Mouse (Mus musculus): ENCODE data around the gene Cyp2d10.
"Not testable (repeated sequence)": the region's sequence is repeated elsewhere in the genome, so short reads cannot be mapped to it uniquely, and the experiment has no call there.

The Cyp2d10 gene

GRCm38 (mm10) chr15:82401516-82401915, 5.5 kb downstream of the Cyp2d10 start:
- DNase-seq (ENCODE audit: low spot score in 2 of 2) = no peak

- not testable (repeated sequence) for DNase-seq (ENCODE audit: low spot score in 2 of 2)
Observed at GRCm38 (mm10) chr15:82395955-82396354, 11.0 kb downstream of the Cyp2d10 start.

DNA sequence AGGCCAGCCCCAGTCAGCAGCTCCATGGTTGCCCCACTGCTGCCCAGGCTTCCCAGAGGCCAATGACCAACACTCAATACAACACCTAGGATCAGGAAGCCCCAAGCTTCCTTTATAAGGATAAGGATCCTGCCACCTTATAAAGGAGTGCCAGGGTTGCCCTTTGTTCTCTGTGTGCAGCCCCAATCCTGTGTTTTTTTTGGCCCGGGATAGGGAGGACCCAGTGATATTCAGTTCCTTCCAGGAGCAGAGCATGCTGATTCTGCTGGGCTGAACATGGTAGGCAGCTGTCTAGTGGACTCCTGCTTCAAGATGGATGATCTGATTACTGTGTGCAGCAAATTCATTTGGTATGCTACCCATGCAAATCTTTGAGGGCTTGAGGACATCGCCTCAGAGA, 13.1 kb downstream of the Cyp2d10 start, which contains the start of gene Cyp2d11:
Gene Cyp2d11 (minus strand): TSS at position 101 of the 400 bp plus-strand sequence.
- DNase-seq (ENCODE audit: low spot score in 2 of 2) = not testable (repeated sequence)

- DNase-seq (ENCODE audit: low spot score in 2 of 2) = not testable (repeated sequence)
Observed at GRCm38 (mm10) chr15:82389916-82390315, 17.1 kb downstream of the Cyp2d10 start.

- no peak for DNase-seq (ENCODE audit: low spot score in 2 of 2)
Observed at GRCm38 (mm10) chr15:82385729-82386128, 21.3 kb downstream of the Cyp2d10 start.

GRCm38 (mm10) chr15:82382441-82382840, 24.6 kb downstream of the Cyp2d10 start:
- no peak for DNase-seq (ENCODE audit: low spot score in 2 of 2)

GRCm38 (mm10) chr15:82380714-82381062, 26.3 kb downstream of the Cyp2d10 start:
- DNase-seq (ENCODE audit: low spot score in 2 of 2) = no peak

DNA sequence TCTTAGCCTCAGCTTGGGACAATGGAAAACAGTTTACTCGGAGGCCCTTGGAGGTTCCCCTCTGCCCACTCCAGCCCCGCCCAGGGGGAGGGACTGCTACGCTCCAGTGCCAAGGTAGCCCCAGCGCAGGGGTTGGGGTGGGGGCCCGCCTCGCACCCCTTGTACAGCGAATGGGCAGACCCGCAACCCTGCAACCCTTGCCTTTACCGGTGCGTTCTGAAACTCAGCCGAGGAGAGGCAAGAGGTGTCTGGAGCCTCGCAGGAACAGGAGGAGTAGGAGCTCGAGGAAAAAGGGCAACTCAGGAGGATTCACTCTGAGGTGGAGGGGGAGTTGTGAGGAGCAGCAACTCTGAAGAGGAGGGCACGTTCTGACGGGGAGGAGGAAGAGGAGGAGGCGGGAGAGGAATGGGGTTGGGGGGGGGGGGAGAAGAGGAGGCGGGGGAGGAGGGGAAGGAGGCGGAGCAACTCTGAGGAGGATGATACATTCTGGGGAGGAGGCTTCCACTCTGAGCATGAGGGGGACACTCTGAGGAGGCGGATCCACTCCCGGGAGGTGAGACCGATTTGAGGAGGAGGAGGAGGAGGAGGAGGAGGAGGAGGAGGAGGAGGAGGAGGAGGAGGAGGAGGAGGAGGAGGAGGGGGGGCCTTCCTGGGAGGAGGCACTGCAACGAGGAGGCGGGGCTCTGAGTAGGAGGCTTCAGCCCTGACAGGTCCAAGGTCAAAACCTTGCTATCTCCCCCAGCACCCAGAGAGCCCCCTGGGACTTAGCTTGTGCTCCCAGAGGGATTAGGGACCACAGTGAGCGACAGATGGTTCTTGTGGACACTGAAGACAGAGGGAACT, 26.9 kb downstream of the Cyp2d10 start, which contains the start of gene Cyp2d22:
Gene Cyp2d22 (minus strand): TSS at position 390 of the 843 bp plus-strand sequence.
- no peak for DNase-seq (ENCODE audit: low spot score in 2 of 2)

DNA sequence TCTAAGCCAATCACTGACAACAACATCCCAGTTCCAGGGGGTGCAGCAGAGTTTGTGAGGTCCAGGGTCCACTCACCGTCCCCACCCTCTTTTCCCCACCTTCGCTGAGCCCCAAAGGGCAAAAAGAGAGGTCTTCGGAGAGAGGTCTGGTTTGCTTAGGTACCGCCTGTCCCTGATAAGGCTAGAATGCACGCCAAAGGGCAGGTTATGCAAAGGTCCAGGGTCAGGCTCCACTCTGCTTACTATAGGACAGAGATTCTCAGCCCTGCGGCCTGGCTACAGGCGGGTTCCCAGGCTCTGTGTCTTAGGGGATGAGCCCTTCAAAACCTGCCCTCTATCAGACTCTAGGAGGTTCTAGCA, 27.5 kb downstream of the Cyp2d10 start:
- no peak for DNase-seq (ENCODE audit: low spot score in 2 of 2)

- no peak for DNase-seq (ENCODE audit: low spot score in 2 of 2)
Observed at GRCm38 (mm10) chr15:82378261-82379180, 28.5 kb downstream of the Cyp2d10 start.

DNA sequence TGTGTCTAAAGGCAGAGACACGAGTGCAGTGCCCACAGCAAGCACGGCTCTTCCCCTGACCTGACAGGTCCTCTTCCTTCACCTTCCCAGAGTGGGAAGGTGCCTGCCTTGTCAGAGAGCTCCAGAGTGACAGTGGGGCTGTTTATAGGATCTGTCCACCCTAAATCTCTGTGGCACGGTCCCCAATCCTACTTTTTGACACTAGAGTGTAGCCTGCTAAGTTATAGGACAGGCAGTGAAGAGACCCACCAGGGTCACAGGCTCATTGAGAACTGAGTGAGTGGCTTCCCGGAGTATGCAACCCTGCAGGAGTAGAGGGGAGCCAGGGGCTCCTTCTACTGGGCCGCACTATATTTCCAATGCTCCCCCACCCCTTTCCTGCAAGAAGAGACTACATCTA, 29.3 kb downstream of the Cyp2d10 start:
- no peak for DNase-seq (ENCODE audit: low spot score in 2 of 2)

GRCm38 (mm10) chr15:82376393-82377138, 30.4 kb downstream of the Cyp2d10 start:
- DNase-seq (ENCODE audit: low spot score in 2 of 2) = no peak

GRCm38 (mm10) chr15:82375855-82376254, 31.1 kb downstream of the Cyp2d10 start:
- no peak for DNase-seq (ENCODE audit: low spot score in 2 of 2)

GRCm38 (mm10) chr15:82374437-82374836, 32.6 kb downstream of the Cyp2d10 start:
- no peak for DNase-seq (ENCODE audit: low spot score in 2 of 2)

- DNase-seq (ENCODE audit: low spot score in 2 of 2) = no peak
Observed at GRCm38 (mm10) chr15:82372991-82373390, 34.0 kb downstream of the Cyp2d10 start.

DNA sequence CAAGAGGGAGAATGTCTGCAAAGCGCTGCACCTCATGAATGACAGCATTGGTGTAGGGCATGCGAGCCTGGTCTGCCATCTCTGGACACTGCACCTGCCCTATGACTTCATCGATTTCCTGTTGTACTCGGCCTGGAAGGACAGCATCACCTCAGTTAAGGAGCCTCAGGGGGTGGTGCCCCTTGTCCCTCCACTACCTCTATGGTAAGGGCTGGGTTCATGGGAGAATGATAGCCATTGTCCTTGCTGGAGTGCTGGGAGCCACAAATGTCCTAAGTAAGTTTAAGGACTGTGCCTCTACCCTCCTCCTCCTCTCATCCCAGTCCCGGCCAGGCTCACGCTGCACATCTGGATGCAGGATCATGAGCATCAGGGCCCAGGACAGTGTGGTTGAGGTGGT, 34.5 kb downstream of the Cyp2d10 start:
- DNase-seq (ENCODE audit: low spot score in 2 of 2) = no peak

DNA sequence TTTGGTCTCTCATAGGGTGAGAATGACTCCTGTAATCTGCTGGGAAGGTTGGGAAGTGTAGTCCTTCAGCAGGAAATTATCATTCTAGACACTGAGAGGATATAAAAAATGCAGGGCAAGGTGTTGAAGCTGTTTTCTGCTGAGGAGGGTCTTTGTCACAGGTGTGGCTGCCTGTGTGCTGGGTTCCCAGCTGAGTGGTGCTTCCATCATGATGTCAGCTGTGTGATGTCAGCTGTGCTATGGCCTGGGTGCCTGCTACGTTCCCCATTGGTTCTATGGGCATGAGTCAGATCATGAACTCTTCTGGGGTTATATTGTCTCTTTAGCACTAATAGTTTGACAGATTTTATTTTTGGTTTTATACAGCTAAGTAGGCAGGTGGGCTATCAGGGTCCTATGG, 38.1 kb downstream of the Cyp2d10 start:
- no peak for DNase-seq (ENCODE audit: low spot score in 2 of 2)

GRCm38 (mm10) chr15:82368146-82368545, 38.8 kb downstream of the Cyp2d10 start:
- no peak for DNase-seq (ENCODE audit: low spot score in 2 of 2)

GRCm38 (mm10) chr15:82364561-82364960, 42.4 kb downstream of the Cyp2d10 start:
- DNase-seq (ENCODE audit: low spot score in 2 of 2) = not testable (repeated sequence)

- not testable (repeated sequence) for DNase-seq (ENCODE audit: low spot score in 2 of 2)
Observed at GRCm38 (mm10) chr15:82363801-82364200, 43.2 kb downstream of the Cyp2d10 start.

DNA sequence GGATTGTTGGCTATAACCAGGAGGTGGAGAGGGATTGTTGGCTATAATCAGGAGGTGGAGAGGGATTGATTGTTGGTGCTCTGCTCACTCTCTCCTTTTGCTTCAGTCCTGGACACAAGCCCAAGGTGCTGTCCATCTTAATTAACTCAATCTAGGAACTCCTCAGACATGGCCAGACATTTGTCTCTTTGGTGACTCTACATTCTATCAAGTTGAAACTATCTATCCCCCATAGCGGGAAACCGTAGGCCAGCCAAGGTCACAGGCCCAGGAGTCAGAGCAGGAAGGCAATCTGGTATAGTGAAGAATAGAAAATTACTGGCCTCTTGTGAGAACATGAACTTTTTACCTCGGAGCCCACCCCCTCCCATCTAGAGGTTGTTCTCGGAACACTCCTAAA, 44.8 kb downstream of the Cyp2d10 start:
- no peak for DNase-seq (ENCODE audit: low spot score in 2 of 2)

Measured in spleen, postnatal 14 days (tissue).